Mouse (Mus musculus) kidney, embryonic 14.5 days (tissue): Measurements from ENCODE around the gene Suds3. TPM values are rescaled to one million over a fixed set of nuclear protein-coding genes. Genes with fewer than 3 reads are reported as not detected.
A peak's percentile ranks its signal among the peaks of the same experiment; 100 is the strongest.

Experiments
- ATAC-seq: fragments of 200-750 bp; cut with Nextera tagmentation; 2 replicates; pipeline ENCODE4 v1.8.0; 2017; ENCODE audit warnings: moderate number of reproducible peaks, mild to moderate bottlenecking, moderate TSS enrichment, moderate library complexity; ENCODE audit not compliant: low FRiP score, low TSS enrichment
- H3K27ac ChIP-seq: fragments of 300-500 bp; sonication (generic); 2 replicates; pipeline ENCODE4 v1.5.1; 2014; ENCODE audit warnings: low read depth, mild to moderate bottlenecking, low read length, moderate library complexity, mixed read lengths
- H3K27me3 ChIP-seq: fragments of 300-500 bp; sonication (generic); 2 replicates; pipeline ENCODE4 v1.6.1; 2014; ENCODE audit warnings: mild to moderate bottlenecking, low read length; ENCODE audit not compliant: control insufficient read depth, insufficient read depth
- H3K36me3 ChIP-seq: fragments of 300-500 bp; sonication (generic); 2 replicates; pipeline ENCODE4 v1.6.1; 2014; ENCODE audit warnings: low read length, mixed read lengths; ENCODE audit not compliant: control insufficient read depth, insufficient read depth
- H3K4me1 ChIP-seq: fragments of 300-500 bp; sonication (generic); 2 replicates; pipeline ENCODE4 v1.6.1; 2014; ENCODE audit warnings: low read length, mixed read lengths; ENCODE audit not compliant: control insufficient read depth, insufficient read depth
- H3K4me2 ChIP-seq: fragments of 300-500 bp; sonication (generic); replicated peaks from 2 replicates; pipeline ENCODE4 v1.6.1; 2014; ENCODE audit warnings: low read depth, mild to moderate bottlenecking, low read length
- H3K4me3 ChIP-seq: fragments of 300-500 bp; sonication (generic); 2 replicates; pipeline ENCODE4 v1.5.1; 2014; ENCODE audit warnings: mild to moderate bottlenecking, low read length
- H3K9ac ChIP-seq: fragments of 300-500 bp; sonication (generic); 2 replicates; pipeline ENCODE4 v1.6.1; 2014; ENCODE audit warnings: low read depth, mild to moderate bottlenecking, low read length, moderate library complexity
- H3K9me3 ChIP-seq: fragments of 300-500 bp; sonication (generic); 2 replicates; pipeline ENCODE4 v1.6.1; 2016; ENCODE audit warnings: low read length; ENCODE audit not compliant: control insufficient read depth
- WGBS: fragments of 180-500 bp; shearing (Covaris S2); extraction: QIAGEN DNeasy Blood & Tissue Kit; methylation state at CpG from one replicate; pipeline ENCODE4 v1.1.7; 2014; 5-methylcytosine and 5-hydroxymethylcytosine counted together
- polyA plus RNA-seq: library from polyadenylated mRNA; unstranded; fragments of >200 nt; fragmentation: Nextera tagmentation; extraction: Ambion mirVana; gene quantifications from 2 replicates; pipeline ENCODE4 v1.2.1, GENCODE M21; 2014

Gene Suds3
- polyA plus RNA-seq, 1 experiment from 2014 or later: 49.2 TPM

DNA sequence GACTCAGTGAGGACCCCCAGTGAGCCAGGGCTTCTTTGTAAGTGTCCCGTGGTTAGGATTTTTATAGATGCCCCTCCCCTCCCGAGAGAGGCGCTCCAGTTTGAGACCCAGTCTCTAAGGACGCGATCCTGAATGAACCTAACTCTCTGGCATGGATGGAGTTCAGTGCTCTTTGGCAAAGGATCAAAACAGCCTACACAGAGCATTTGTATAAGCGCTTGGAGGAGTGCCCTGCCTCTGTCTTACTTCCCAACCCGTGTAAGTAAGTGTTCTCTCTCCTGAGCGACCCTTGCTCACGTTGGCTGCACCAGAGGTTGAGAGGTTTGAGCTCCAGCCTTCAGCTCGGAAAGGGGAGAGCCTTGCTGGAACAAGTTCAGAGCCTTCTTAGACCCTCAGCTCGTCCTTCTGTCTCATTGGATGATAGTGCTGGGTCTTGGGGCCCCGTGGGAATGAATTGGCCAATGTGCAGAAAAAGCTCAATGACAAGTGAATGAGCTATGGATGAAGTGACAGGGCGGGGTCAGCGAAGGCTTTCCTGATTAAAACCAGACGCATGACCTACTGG is 37.7 kb upstream of the Suds3 start:
- Histone ChIP-seq H3K9ac (no peak overlapping the region), H3K9me3 (no peaks in the 10 kb centered on the region), H3K4me1 (peaks cover 2% of the 10 kb centered on the region; the same call in 1 of the 2 replicates), H3K27ac (no peak overlapping the region), H3K27me3 (no peaks in the 10 kb centered on the region), H3K4me2 (no peak overlapping the region), H3K36me3 (no peaks in the 10 kb centered on the region), H3K4me3 (no peak overlapping the region)
- peak; percentile 46; the same call in 1 of the 2 replicates for ATAC-seq
- WGBS: 77% methylated on average over 15 of the region's 15 CpGs

DNA sequence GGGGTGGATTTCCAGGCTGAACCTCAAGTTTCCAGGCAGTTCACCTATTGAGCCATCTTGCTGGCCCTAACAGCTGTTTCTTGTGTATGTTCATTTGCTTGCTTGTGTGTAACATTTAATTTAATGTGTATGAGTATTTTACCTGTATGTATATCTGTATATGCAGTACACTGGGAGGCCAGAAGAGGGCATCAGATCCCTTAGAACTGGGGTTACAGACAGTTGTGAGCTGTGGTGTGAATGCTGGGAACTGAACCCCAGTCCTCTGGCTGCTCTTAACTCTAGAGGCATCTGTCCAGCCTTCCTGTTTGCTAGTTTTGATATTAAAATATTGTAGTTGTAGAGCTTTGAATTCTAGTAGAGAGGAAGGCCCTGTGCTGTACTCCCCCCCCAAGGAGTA is 37.0 kb upstream of the Suds3 start:
- H3K9ac ChIP-seq: no peak overlapping the region
- no peaks in the 10 kb centered on the region for H3K36me3 ChIP-seq
- no peaks in the 10 kb centered on the region for H3K27me3 ChIP-seq
- no peak overlapping the region for H3K27ac ChIP-seq
- ATAC-seq: no peak
- H3K4me2 ChIP-seq: no peak overlapping the region
- H3K9me3 ChIP-seq: no peaks in the 10 kb centered on the region
- H3K4me1 ChIP-seq: no peaks in the 10 kb centered on the region
- H3K4me3 ChIP-seq: no peak overlapping the region

DNA sequence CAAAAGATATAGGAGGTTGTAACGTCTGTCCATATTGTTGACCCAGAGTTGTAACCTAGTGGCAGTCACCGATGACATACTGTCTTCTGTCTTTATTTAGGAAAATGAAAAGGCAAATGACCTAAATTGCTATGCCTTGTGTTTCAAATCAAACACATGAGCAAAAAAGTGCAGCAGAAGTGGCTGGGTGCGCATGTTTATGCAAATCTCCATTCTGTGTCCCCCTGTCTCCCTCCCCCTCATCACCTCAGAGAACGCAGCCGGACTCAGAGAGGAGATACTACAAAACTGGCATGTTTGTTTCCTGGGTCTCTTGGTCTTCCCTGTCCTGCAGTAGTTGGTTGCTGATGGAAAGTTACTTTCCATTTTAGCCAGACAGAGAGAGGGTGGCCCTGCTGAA is 34.2 kb upstream of the Suds3 start:
- Histone ChIP-seq H3K4me2 (no peak overlapping the region), H3K27ac (no peak overlapping the region), H3K36me3 (no peaks in the 10 kb centered on the region), H3K4me3 (no peak overlapping the region), H3K27me3 (no peaks in the 10 kb centered on the region), H3K9ac (no peak overlapping the region), H3K4me1 (no peaks in the 10 kb centered on the region), H3K9me3 (peaks cover 5% of the 10 kb centered on the region; the same call in 1 of the 2 replicates)
- 80% methylated on average over 5 of the region's 5 CpGs for WGBS
- no peak for ATAC-seq

DNA sequence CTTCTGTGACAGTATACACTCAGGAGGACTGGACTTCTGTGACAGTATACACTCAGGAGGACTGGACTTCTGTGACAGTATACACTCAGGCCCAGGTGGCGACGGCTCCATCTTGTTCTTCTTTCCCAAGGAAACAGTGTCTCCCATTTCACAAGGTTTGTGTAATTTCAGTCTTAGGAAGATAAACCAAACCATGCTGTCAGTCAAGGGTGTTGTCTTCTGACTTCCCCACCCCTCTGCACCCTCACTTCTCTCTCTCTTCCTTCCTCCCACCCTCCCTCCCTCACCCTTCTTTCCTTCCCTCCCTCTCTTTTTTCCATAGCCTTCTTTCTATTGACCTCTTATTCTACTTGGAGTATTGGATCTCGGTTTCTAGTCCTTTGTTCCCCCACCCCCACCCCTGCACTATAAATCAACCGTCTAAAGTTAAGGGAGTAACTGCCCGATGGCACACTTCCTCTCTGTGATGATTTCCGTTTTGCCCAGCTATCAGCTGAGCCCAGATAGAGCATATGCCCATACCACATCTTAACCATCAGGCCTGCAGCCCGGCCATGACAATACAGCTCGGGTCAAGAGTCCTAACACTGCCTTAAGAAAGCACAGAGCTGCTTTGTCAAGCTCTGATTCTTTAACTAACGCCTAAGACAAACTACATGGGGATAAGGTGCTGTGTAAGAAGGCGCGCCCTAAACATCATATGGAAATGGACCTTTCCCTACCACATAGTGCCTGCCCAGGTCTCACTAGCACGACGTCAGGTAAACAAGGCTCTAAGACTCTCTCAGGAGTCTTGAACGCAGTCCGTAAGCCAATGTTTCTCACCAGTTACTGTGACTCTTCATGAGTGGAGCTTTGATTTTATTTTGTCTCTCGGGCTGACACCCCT is 33.4 kb upstream of the Suds3 start:
- 61% methylated on average over 16 of the region's 16 CpGs for WGBS
- Histone ChIP-seq H3K4me2 (no peak overlapping the region), H3K36me3 (no peaks in the 10 kb centered on the region), H3K4me1 (no peaks in the 10 kb centered on the region), H3K4me3 (no peak overlapping the region), H3K27me3 (no peaks in the 10 kb centered on the region), H3K27ac (no peak overlapping the region), H3K9ac (no peak overlapping the region), H3K9me3 (peaks cover 5% of the 10 kb centered on the region; the same call in 1 of the 2 replicates)
- ATAC-seq: no peak

DNA sequence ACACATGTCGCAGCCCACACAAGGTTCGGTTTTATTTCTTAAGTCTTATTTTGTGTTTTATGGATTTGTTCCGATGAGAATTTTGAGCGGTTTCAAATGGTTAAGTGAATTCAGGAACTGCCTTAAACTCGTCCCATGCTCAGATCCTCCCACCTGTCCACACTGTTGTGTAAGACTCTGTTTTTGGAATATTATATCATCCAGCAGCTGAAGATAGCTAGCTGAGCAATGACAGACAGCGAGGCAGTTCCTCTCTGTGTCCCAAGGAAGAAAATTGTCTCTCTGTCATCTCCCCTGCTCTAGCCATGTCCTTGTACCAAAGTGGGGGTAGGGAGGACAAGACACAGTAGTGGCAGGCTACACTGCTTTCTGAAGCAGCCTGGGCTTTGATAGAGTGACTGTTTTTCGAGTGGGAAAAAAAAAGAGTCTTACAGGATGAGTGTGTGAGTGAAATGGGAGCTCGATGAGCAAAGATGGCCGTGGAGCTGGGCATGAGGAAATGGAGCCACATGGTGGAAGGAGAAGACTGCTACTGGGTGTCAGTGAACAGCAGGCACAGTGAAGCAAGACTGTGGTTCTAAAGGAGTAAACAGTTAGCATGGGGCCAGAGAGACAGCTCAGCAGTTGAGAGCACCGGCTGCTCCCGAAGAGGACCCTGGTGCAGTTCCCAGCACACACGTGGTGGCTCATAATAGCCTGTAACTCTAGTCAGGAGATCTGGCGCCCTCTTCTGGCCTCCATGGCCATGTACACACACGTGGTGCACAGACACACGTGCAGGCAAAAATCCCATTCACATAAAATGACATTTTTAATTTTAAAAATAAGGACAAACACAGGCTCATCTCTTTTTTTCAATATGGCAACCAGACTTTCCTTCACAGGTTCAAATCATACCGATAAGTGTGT is 31.5 kb upstream of the Suds3 start:
- H3K9me3 ChIP-seq: peaks cover 5% of the 10 kb centered on the region; the same call in 1 of the 2 replicates
- no peak overlapping the region for H3K9ac ChIP-seq
- no peak for ATAC-seq
- WGBS: 92% methylated on average over 16 of the region's 16 CpGs
- H3K27ac ChIP-seq: no peak overlapping the region
- H3K4me2 ChIP-seq: no peak overlapping the region
- no peaks in the 10 kb centered on the region for H3K4me1 ChIP-seq
- no peak overlapping the region for H3K4me3 ChIP-seq
- H3K27me3 ChIP-seq: no peaks in the 10 kb centered on the region
- H3K36me3 ChIP-seq: no peaks in the 10 kb centered on the region

DNA sequence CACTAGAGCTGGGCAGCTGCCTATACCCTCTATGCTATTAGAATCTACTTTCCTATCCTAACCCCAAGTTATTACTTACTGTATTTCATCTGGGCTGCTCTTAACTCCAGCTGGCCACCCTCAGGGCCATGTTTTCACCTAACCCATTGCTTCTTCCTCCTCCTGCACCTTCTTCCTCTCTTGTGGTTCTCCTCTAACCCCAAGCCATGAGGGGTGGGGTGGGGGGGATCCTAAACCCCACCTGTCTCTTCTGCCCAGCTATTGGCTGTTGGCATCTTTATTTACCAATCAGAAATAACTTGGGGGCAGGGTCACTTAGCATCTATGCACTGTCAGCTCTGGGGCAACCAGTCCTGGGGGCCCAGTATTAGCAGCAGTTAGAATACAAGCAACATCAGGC is 30.3 kb upstream of the Suds3 start:
- peaks cover 5% of the 10 kb centered on the region; the same call in 1 of the 2 replicates for H3K9me3 ChIP-seq
- no peak for ATAC-seq

DNA sequence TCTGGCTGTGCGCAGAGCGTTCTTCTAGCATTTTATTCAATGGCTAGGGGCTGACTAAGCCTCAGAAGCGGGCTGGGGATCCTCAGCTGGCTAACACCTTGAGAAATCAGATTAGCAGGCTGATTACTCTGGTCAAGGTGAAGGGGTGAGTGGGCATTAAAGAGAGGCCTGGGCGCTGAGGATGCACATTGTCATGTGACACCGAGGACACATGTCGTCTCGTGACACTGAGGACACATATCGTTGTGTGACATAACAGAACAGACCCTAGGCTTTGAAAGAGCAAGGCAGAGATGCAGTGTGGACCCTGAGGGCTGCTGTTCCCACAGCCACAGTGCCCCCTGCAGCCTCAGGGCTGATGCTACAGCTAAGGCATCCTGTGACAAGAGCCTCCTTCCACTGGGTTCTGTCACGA is 27.8 kb upstream of the Suds3 start:
- Histone ChIP-seq H3K4me2 (no peak overlapping the region), H3K27me3 (no peaks in the 10 kb centered on the region), H3K9me3 (peaks cover 5% of the 10 kb centered on the region; the same call in 1 of the 2 replicates), H3K36me3 (no peaks in the 10 kb centered on the region), H3K9ac (no peak overlapping the region), H3K4me3 (no peak overlapping the region), H3K27ac (no peak overlapping the region), H3K4me1 (no peaks in the 10 kb centered on the region)
- WGBS: 58% methylated on average over 9 of the region's 9 CpGs
- ATAC-seq: peak; percentile 55; the same call in 1 of the 2 replicates

More for the DNA sequence above, 30.3 kb upstream of the Suds3 start:
- Histone ChIP-seq H3K36me3 (no peaks in the 10 kb centered on the region), H3K9ac (no peak overlapping the region), H3K4me2 (no peak overlapping the region), H3K4me1 (no peaks in the 10 kb centered on the region), H3K27ac (no peak overlapping the region), H3K4me3 (no peak overlapping the region), H3K27me3 (no peaks in the 10 kb centered on the region)

DNA sequence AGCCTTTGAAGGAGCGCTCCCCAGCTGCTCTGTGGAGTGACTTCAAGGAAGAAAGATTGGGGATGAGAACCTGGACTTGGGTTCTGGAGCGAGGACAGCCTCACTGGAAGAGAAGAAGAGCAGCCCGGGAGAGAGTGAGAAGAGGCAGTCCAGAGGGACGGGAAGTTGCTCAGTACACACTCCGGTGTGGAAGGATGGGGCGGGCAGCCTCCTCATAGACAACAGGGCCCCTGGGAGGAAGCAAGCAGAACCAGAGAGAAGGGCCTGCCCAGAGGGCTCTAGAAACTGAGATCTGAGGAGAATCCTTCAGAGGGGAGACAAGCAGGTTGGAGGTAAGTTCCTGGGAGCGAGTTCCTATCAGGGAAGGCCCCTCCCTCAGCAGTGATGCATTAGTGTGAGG is 24.5 kb upstream of the Suds3 start:
- Histone ChIP-seq H3K27me3 (no peaks in the 10 kb centered on the region), H3K4me3 (no peak overlapping the region), H3K9ac (no peak overlapping the region), H3K9me3 (no peaks in the 10 kb centered on the region), H3K4me1 (peaks cover 8% of the 10 kb centered on the region), H3K27ac (no peak overlapping the region), H3K36me3 (no peaks in the 10 kb centered on the region), H3K4me2 (no peak overlapping the region)
- 71% methylated on average over 7 of the region's 7 CpGs for WGBS
- ATAC-seq: no peak
